Mouse (Mus musculus) testis, adult 2 months (tissue): Measurements from ENCODE around the gene Dnah2. TPM values are rescaled to one million over a fixed set of nuclear protein-coding genes. Genes with fewer than 3 reads are reported as not detected.

ENCODE experiments used
- H3K27ac ChIP-seq: fragments of 200-500 bp; 2 replicates; pipeline ENCODE4 v1.5.1; 2012; ENCODE audit warnings: low read depth, low read length; ENCODE audit not compliant: control insufficient read depth, insufficient read depth
- H3K27me3 ChIP-seq: fragments of 200-500 bp; 2 replicates; pipeline ENCODE4 v1.6.1; 2012; ENCODE audit warnings: mild to moderate bottlenecking, low read length, moderate library complexity; ENCODE audit not compliant: control insufficient read depth, insufficient read depth
- H3K36me3 ChIP-seq: fragments of 200-500 bp; 2 replicates; pipeline ENCODE4 v1.6.1; 2012; ENCODE audit warnings: mild to moderate bottlenecking, low read length; ENCODE audit not compliant: control insufficient read depth, insufficient read depth
- H3K4me1 ChIP-seq: fragments of 200-500 bp; 2 replicates; pipeline ENCODE4 v1.6.1; 2012; ENCODE audit warnings: low read length; ENCODE audit not compliant: control insufficient read depth, insufficient read depth
- H3K4me3 ChIP-seq: fragments of 200-500 bp; 2 replicates; pipeline ENCODE4 v1.5.1; 2012; ENCODE audit warnings: low read depth, mild to moderate bottlenecking, low read length, moderate library complexity, mixed read lengths; ENCODE audit not compliant: control insufficient read depth
- CTCF ChIP-seq: fragments of 200-500 bp; IDR thresholded peaks from 2 replicates; pipeline ENCODE4 v1.5.1; 2012; ENCODE audit warnings: low read depth, mild to moderate bottlenecking, inconsistent platforms, low read length, moderate library complexity; ENCODE audit not compliant: control insufficient read depth, insufficient read depth, insufficient replicate concordance
- POLR2A ChIP-seq: fragments of 200-500 bp; IDR thresholded peaks from 2 replicates; pipeline ENCODE4 v1.6.1; 2012; ENCODE audit warnings: low read depth, mild to moderate bottlenecking, inconsistent platforms, low read length, moderate library complexity; ENCODE audit not compliant: control insufficient read depth
- polyA plus RNA-seq: library from polyadenylated mRNA; depleted of rRNA; stranded (reverse); fragments of >200 nt; gene quantifications from 2 replicates; pipeline ENCODE4 v1.2.3, GENCODE M21; 2012

The Dnah2 gene
- polyA plus RNA-seq, 1 experiment, result 39.3 TPM

DNA sequence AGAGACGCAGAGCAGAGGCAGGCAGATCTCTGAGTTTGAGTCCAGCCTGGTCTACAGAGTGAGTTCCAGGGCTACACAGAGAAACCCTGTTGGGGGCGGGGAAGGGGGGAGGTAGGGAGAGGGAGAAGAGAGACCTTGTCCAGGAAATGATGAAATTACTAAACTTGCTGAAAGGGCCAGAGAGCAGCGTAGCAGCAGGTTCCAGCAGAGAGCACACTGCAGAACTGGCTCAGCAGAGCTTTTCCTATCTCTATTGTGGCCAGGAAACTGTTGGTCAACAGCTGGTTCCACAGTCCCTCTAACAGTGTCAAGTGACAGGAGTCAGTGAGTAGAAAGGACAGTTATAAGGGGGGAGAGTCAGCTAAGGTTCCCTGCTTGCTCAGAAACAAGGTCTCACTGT lies 169.3 kb downstream of the Dnah2 start:
- no peak overlapping the region for H3K4me3 ChIP-seq
- no peaks in the 10 kb centered on the region for H3K27me3 ChIP-seq
- H3K4me1 ChIP-seq, result no peaks in the 10 kb centered on the region
- TF ChIP-seq POLR2A (no peak), CTCF (no peak)
- H3K36me3 ChIP-seq, result peaks cover 2% of the 10 kb centered on the region; the same call in 1 of the 2 replicates
- no peak overlapping the region for H3K27ac ChIP-seq

DNA sequence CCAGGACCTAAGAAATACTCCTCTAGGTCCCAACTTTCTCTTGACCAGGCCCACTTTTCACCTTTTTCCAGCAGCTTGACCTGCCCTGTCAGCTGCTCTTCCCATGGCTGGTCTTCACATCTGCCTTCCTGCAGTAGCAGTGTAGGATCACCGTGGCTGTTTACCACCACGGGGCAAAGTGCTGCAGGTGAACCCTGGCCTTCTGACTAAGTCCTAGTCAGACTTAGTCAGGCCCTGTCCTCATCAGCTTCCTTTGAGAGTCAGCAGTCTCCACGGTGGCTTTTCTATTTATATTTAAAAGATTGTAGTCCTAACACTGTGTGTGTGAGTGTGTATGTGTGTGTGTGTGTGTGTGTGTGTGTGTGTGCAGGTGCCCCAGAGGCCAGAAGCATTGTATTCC lies 171.1 kb downstream of the Dnah2 start:
- no peak overlapping the region for H3K27ac ChIP-seq
- no peaks in the 10 kb centered on the region for H3K27me3 ChIP-seq
- TF ChIP-seq POLR2A (no peak), CTCF (no peak)
- peaks cover 2% of the 10 kb centered on the region; the same call in 1 of the 2 replicates for H3K36me3 ChIP-seq
- H3K4me3 ChIP-seq, result no peak overlapping the region
- H3K4me1 ChIP-seq, result no peaks in the 10 kb centered on the region

DNA sequence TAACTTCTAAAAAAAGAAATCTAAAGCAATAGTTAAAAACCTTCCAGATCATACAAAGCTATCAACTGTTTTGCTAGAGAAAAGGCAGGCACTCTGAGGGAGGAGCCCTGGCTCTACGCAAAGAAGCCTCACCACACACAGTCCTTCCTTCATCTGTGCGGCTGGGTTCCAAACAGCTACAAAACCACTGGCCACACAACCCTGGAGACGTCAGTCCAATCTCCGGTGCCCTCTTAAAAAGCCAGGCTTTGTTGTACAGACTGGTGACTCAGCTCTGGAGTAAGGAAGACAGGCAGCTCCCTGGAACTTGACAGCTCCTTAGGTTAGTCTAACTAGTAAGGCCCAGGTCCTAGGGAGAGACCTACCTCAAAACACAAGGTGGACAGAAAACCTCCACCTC lies 173.3 kb downstream of the Dnah2 start:
- TF ChIP-seq POLR2A (no peak), CTCF (no peak)
- Histone ChIP-seq H3K36me3 (peaks cover 2% of the 10 kb centered on the region; the same call in 1 of the 2 replicates), H3K27me3 (no peaks in the 10 kb centered on the region)

DNA sequence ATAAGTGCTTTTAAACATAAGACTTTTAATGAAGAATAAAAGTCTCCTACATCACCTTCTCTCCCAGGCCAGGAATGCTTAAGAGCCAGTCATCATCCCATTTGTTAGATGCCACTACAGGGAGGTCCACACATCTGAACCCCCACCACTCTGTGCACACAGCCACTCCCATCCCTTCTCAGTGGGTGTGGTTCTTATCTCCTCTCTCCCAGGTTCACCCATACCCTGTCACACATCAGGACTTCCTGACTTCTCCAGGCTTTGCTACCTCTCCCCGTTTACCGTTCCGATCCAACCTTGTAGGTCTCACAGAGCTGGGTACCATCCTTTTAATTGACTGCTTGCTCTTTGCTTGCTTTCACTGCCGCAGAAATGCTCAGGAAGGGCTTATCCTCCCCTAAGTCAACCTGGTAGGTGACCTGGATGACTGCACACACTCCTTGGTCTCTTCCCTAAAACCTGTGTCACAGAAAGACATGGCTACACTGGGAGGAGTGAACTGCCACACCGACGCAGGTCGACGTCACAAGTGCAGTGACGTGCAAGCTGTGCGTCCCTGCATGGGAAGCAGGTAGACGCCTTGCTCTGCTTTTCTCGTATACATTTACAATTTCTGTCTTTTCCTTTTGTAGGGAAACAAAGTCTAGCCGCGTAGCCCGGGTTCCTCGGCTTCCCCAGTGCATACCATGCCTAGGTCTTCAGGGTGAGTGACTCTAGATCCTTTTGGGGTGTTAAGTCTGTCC lies 175.5 kb downstream of the Dnah2 start:
- H3K27ac ChIP-seq, result no peak overlapping the region
- peaks cover 2% of the 10 kb centered on the region; the same call in 1 of the 2 replicates for H3K4me1 ChIP-seq
- peaks cover 2% of the 10 kb centered on the region; the same call in 1 of the 2 replicates for H3K36me3 ChIP-seq
- H3K4me3 ChIP-seq, result no peak overlapping the region
- no peaks in the 10 kb centered on the region for H3K27me3 ChIP-seq
- no peak for TF ChIP-seq CTCF
- TF ChIP-seq POLR2A, result no peak

More for the DNA sequence above, 173.3 kb downstream of the Dnah2 start:
- H3K4me3 ChIP-seq, result no peak overlapping the region
- H3K27ac ChIP-seq, result no peak overlapping the region
- H3K4me1 ChIP-seq, result peaks cover 2% of the 10 kb centered on the region; the same call in 1 of the 2 replicates

DNA sequence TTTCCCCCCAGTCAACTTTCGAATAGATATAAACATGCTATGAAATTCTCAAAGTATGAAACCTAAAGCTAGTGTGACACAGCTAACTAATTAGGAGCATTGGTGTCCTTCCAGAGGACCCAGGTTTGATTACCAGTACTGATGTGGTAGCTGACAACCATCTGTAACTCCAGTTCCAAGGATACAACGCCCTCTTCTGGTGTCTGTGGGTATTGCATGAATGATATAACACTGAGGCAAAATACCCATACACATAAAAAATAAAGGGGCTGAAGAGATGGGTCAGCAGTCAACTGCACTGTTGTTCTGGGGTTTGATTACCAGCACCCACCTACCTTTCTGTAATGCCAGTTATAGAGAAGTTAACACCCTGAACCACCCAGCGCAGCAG lies 176.1 kb downstream of the Dnah2 start:
- TF ChIP-seq CTCF, result no peak
- TF ChIP-seq POLR2A, result no peak
- Histone ChIP-seq H3K36me3 (peaks cover 1% of the 10 kb centered on the region; the same call in 1 of the 2 replicates), H3K27ac (no peak overlapping the region), H3K4me1 (peaks cover 4% of the 10 kb centered on the region), H3K27me3 (no peaks in the 10 kb centered on the region), H3K4me3 (no peak overlapping the region)

DNA sequence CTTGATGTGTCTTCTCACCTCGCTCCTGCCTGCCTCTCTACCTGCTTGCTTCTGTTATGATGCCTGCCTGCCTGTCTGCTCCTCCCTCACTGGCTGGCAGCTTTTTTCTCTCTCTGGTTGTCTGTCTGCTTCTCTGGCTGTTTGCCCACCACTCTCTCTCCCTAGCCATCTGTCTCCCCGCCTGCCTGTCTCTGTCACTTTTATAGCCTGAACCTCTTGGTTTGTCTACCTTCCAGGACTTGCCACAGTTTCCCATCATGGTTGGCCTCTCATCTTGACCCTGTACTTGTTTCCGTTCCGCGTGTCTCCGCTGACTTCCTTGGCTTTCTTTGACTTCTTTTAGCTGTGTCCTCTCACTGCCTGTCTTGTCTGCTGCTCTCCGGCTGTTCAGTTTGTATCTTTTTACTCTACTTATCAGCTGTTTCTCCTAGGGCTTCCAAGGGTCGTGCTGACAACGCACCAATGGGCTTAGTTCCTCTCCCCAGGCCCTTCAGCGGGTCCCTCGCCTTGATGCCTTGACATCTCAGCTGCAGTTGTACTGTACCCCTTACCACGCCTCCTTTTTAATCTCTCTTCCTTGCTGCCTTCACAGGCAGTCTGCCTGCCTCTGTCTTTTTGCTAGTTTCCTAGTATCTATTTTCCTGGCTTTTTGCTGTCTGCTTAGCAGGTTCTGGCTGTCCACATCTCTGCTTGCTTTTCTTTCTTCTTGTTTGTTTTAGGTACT lies 176.7 kb downstream of the Dnah2 start:
- Histone ChIP-seq H3K27ac (no peak overlapping the region), H3K4me3 (no peak overlapping the region), H3K27me3 (no peaks in the 10 kb centered on the region), H3K4me1 (peaks cover 10% of the 10 kb centered on the region), H3K36me3 (no peaks in the 10 kb centered on the region; the same call in 1 of the 2 replicates)
- TF ChIP-seq POLR2A (no peak), CTCF (no peak)

DNA sequence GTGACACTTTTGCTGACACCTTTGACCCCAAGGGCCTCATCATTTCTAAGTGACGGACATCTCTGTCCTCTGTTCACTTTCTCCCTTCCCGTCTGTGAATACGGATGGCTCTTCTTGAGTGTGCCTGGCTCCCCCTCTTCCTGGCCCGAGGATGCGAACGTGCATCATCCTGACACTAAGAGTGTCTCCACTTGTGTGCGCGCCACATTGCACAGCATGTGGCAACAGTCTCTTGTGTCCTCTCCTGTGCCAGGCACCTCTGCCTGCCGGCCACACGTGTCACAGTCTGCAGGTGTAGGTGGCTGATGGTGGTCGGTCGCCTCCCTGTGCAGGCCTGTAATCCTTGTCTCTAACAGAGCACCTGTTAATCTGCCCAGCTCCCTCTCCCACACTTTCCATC lies 177.3 kb downstream of the Dnah2 start:
- Histone ChIP-seq H3K4me1 (peaks cover 11% of the 10 kb centered on the region), H3K36me3 (no peaks in the 10 kb centered on the region; the same call in 1 of the 2 replicates), H3K27me3 (no peaks in the 10 kb centered on the region), H3K27ac (peak overlapping the region; percentile 16; the same call in 1 of the 2 replicates), H3K4me3 (no peak overlapping the region)
- TF ChIP-seq POLR2A (no peak), CTCF (no peak)
